Mouse (Mus musculus) layer of hippocampus, adult 9-11 months (tissue): Measurements from ENCODE around the gene Krtap22-2.
"Not testable (repeated sequence)": the region's sequence is repeated elsewhere in the genome, so short reads cannot be mapped to it uniquely, and the experiment has no call there.

ENCODE experiments used
- DNase-seq: peaks from one replicate; pipeline ENCODE4 v3.0.0; 2022

Krtap22-2 gene

GRCm38 (mm10) chr16:89010659-89011058 lies at the start of gene Krtap22-2:
Gene Krtap22-2 (minus strand): TSS chr16:89010759.
- DNase-seq: no peak

GRCm38 (mm10) chr16:89047783-89048182 lies 37.2 kb upstream of the Krtap22-2 start, which contains the start of gene Krtap6-5:
Gene Krtap6-5 (minus strand): TSS chr16:89047883.
- no peak for DNase-seq

DNA sequence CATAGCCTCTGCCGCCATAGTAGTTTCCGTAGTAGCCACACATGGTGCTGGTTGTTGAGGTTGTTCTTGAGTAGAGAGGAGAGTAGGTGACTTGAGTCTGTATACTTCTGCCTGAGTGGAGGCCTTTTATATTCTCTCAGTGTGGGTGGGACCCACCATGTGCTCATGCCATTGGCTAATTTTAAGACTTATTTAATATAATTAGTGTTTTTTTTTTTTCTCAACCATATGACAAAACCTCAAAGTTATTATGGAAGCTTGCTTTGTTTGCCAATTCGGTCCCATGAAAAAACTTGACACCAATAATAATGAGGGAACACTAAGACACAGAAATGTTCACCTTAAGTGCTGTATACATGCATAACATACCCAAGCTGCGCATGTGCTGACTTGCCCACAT lies 30.8 kb upstream of the Krtap22-2 start, which contains the start of gene Gm10228:
TSS of gene Gm10228 (minus strand) at position 101 of the 400 bp plus-strand sequence.
- not testable (repeated sequence) for DNase-seq

GRCm38 (mm10) chr16:89031399-89031798 lies 20.8 kb upstream of the Krtap22-2 start, which contains the start of gene Krtap6-1:
Gene Krtap6-1 (plus strand): TSS chr16:89031699.
- not testable (repeated sequence) for DNase-seq

GRCm38 (mm10) chr16:89014984-89015383 lies 4.4 kb upstream of the Krtap22-2 start, which contains the start of gene Gm10229:
Gene Gm10229 (plus strand): TSS chr16:89015284.
- DNase-seq: not testable (repeated sequence)

DNA sequence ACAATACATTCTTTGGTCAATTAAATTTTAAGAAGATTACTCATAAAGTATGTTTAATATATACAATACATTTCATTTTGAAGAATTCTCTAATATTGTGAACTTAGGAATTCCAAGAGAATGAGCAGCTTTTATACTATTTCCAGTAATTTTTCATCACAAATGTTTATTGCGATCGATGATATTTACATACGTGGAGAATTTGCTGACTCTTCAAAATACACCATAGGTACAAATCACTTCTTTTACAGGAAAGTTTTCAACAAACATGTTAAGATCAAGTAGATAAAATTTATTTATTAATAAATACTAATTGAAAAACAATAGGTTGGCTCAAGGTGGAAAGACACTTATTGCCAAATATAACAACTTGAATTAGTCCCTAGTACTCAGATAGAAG lies 3.4 kb upstream of the Krtap22-2 start:
- DNase-seq: no peak

- DNase-seq: no peak
Measured at GRCm38 (mm10) chr16:88962773-88963172, 47.8 kb downstream of the Krtap22-2 start, which contains the start of gene Krtap16-3. Gene Krtap16-3 (minus strand): TSS chr16:88962873.
